Mouse (Mus musculus) cerebellum, postnatal 14 days (tissue): ENCODE measurements around the gene Grid2.

Experiments
- DNase-seq, 2 experiments: peaks; one replicate each; pipeline ENCODE4 v3.0.0; 2021; ENCODE audit warnings: mixed read lengths in 2 of 2

The Grid2 gene

GRCm38 (mm10) chr6:64326936-64327335, 1071.3 kb downstream of the Grid2 start:
- DNase-seq, result peak in 1 of 2 experiments; percentile 20

- DNase-seq, result peak; percentile 43 to 60
Measured at GRCm38 (mm10) chr6:64327876-64328275, 1072.2 kb downstream of the Grid2 start.

GRCm38 (mm10) chr6:64398413-64399098, 1142.9 kb downstream of the Grid2 start:
- DNase-seq, result no peak

- no peak for DNase-seq
Measured at GRCm38 (mm10) chr6:64427658-64428057, 1172.0 kb downstream of the Grid2 start.

- DNase-seq, result no peak
Measured at GRCm38 (mm10) chr6:64428898-64429297, 1173.2 kb downstream of the Grid2 start.

GRCm38 (mm10) chr6:64448127-64448526, 1192.5 kb downstream of the Grid2 start:
- no peak for DNase-seq

- DNase-seq, result no peak
Measured at GRCm38 (mm10) chr6:64448864-64449355, 1193.2 kb downstream of the Grid2 start.

- no peak for DNase-seq
Measured at GRCm38 (mm10) chr6:64450770-64451169, 1195.1 kb downstream of the Grid2 start.

- DNase-seq, result no peak
Measured at GRCm38 (mm10) chr6:64479884-64480283, 1224.2 kb downstream of the Grid2 start.

- DNase-seq, result no peak
Measured at GRCm38 (mm10) chr6:64480592-64480991, 1224.9 kb downstream of the Grid2 start.

- DNase-seq, result no peak
Measured at GRCm38 (mm10) chr6:64490313-64491067, 1234.8 kb downstream of the Grid2 start.

- DNase-seq, result no peak
Measured at GRCm38 (mm10) chr6:64504394-64504793, 1248.7 kb downstream of the Grid2 start.

- no peak for DNase-seq
Measured at GRCm38 (mm10) chr6:64542168-64542567, 1286.5 kb downstream of the Grid2 start.

GRCm38 (mm10) chr6:64553645-64554044, 1298.0 kb downstream of the Grid2 start:
- no peak for DNase-seq

GRCm38 (mm10) chr6:64555220-64555619, 1299.5 kb downstream of the Grid2 start:
- DNase-seq, result peak in 1 of 2 experiments; percentile 34

GRCm38 (mm10) chr6:64568599-64568998, 1312.9 kb downstream of the Grid2 start:
- peak; percentile 62 to 72 for DNase-seq

- DNase-seq, result no peak
Measured at GRCm38 (mm10) chr6:64581338-64581737, 1325.7 kb downstream of the Grid2 start.

GRCm38 (mm10) chr6:64588487-64589205, 1333.0 kb downstream of the Grid2 start:
- DNase-seq, result no peak

- DNase-seq, result no peak
Measured at GRCm38 (mm10) chr6:64596261-64596660, 1340.6 kb downstream of the Grid2 start.

GRCm38 (mm10) chr6:64596835-64597234, 1341.2 kb downstream of the Grid2 start:
- no peak for DNase-seq

- DNase-seq, result no peak
Measured at GRCm38 (mm10) chr6:64598144-64598561, 1342.5 kb downstream of the Grid2 start.

- DNase-seq, result no peak
Measured at GRCm38 (mm10) chr6:64605753-64606152, 1350.1 kb downstream of the Grid2 start.

- peak in 1 of 2 experiments; percentile 13 for DNase-seq
Measured at GRCm38 (mm10) chr6:64607041-64607440, 1351.4 kb downstream of the Grid2 start.
